Mouse (Mus musculus): Measurements from ENCODE around the gene Zfp981.
"Not testable (repeated sequence)": the region's sequence is repeated elsewhere in the genome, so short reads cannot be mapped to it uniquely, and the experiment has no call there.

Gene Zfp981

DNA sequence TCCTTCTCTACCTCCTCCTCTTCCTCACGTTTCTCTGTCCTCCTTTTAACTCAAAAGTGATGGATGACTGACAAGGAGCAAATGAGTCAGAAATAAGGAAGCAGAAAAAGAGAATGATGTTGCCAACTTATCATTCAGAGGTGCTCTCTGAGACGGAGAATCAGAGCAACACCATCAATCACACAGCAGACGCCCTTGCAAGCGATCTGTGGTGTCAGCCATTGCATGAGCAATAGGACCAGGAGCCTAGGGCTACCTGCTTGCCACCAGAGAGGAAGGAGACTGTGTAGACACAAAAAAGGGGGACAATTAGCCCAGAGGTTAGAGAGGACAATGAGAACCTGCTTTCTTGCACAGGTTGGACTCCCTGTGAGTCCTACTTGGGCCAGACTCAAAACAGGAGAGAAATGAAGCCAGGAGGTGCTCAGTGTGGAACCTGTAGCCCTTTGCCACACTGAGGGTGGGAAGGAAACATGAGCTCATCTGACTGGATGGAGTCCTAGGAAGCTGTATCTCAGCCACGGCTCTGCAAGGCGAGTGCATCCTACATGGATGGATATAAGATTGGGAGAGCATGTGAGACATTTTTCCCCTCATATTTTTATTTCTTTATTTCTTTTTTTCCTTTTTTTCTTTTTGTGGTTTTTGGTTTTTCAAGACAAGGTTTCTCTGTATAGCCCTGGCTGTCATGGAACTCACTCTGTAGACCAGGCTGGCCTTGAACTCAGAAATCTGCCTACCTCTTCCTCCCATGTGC lies 16.5 kb upstream of the Zfp981 start:
- DNase-seq (ENCODE audit: low spot score), result not testable (repeated sequence)

DNA sequence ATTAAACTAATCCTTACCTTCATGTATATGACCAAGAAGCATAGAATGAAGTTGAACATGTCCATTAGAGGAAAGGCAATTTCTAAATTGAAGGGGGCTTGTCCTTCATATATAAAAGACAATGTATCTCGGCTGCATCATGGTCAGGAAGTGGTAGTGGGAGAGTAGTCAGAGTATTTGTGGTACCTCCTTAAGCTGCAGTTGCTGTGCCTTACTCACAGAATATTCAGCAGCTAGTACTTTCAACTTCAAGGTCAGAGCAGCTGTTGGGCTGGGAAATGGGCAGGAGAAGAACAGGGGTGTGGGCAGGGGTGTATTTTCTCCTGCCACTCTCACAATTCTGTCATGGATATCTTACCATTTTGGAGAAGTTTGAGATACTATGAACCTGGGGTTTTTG lies 15.1 kb upstream of the Zfp981 start:
- not testable (repeated sequence) for DNase-seq (ENCODE audit: low spot score)

DNA sequence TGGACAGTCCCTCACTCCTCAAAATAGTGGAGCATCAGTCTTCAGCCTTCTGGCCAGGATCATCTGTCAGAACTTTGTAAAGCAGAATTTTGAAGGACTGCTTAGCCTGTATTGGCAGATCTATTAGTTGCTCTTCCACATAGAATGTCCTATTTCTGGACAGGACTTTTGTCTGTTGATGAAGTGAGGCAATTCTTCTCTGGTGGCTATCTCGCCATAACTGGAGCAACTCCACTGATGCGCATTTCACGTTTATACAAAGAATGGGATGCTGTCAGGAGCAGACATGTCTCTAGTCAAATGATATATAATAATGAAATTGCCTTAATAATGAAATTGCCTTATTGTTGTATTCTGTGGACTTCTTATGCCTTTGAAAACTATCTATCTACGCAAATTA lies 12.6 kb upstream of the Zfp981 start:
- DNase-seq (ENCODE audit: low spot score), result not testable (repeated sequence)

DNA sequence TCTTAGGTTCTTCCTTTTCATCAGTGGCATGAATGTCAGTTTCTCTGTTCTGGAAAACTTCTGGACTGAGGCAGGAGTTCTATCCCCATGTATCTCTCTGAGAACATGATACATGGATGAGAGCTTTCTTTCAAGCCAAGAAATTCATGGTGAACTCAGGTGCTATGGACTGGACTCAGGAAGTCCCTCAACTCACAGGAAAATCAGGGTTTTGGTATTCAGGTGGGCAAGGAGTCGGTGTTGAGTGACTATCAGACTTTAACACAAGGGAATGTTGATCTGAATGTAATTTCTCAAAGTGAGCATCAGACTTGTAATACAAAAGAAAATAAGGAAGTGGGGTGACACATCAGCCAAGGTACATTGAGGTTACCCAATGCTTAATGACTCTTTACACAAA lies 9.8 kb upstream of the Zfp981 start:
- DNase-seq (ENCODE audit: low spot score), result not testable (repeated sequence)

DNA sequence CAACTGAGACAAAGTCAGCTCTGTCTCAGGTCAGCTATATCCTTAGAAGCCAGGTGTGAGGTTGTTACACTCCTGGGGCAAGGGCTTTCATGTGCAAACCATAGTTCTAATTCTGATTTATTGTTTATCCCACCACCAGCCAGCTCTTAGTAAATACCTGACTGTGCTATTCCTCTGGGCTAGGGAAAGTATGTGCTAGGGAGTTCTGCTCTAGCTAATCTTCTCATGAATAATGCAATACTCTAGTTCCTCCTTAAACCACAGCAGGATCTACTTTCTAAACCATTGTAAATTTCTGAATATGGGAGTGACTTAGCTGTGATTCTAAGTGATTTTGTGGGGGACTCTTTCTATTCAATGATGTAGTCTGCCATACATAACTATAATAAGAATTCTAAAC lies 9.4 kb upstream of the Zfp981 start:
- DNase-seq (ENCODE audit: low spot score), result no peak

DNA sequence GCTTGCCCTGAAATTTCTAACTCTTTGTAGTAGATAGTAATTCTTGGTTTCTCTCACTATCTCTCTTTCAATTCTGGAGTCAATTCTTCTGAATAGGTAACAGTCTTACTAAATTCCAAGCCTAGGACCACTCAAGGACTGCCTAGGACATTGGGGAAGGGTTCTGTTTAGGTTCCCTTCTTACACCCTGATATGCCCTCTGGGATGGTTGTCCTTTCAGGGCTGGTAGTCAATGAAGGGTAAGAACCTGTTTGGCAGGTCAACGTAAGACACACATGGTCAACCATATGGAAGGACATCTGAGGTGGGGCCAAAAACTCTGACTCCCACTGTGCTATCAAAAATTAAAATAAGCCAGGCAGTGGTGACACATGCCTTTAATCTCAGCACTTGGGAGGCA lies 9.0 kb upstream of the Zfp981 start:
- DNase-seq (ENCODE audit: low spot score), result no peak

DNA sequence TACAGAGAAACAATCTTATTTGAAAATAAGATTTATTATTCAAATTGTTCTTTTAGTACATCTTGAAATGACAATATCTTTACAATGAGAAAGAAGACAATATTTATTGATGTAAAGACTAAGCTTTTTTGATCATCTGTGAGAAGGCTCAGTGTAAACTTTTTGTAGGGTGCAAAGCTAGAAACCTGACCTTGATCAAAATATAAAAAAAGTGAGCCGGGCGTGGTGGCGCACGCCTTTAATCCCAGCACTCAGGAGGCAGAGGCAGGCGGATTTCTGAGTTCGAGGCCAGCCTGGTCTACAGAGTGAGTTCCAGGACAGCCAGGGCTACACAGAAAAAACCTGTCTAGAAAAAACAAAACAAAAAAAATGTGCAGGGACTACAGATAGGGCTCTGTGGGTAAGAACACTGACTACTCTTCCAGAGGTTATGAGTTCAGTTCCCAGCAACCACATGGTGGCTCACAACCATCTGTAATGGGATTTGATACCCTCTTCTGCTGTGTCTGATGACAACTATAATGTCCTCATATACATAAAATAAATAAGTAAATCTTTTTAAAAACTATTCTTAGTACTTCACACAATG lies 8.4 kb upstream of the Zfp981 start:
- DNase-seq (ENCODE audit: low spot score), result not testable (repeated sequence)

DNA sequence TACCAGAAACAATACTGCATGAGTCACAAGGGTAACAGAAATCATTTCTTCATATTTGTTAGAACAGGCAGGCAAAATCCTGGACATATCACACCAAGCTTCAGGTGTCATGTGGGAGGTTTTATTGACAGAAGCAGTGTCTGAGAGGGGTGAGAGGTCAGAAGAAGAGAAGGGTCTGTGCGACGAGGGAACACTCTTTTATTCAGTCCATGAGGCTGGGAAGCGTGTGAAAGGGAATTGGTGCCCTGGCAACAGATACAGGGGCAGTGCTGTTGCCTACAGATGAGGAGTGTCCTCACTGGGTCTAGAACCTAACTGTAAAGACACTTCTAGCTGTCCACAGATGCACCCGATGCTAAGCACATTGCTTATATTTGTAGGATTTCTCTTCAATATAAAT lies 6.8 kb upstream of the Zfp981 start:
- DNase-seq (ENCODE audit: low spot score), result no peak

DNA sequence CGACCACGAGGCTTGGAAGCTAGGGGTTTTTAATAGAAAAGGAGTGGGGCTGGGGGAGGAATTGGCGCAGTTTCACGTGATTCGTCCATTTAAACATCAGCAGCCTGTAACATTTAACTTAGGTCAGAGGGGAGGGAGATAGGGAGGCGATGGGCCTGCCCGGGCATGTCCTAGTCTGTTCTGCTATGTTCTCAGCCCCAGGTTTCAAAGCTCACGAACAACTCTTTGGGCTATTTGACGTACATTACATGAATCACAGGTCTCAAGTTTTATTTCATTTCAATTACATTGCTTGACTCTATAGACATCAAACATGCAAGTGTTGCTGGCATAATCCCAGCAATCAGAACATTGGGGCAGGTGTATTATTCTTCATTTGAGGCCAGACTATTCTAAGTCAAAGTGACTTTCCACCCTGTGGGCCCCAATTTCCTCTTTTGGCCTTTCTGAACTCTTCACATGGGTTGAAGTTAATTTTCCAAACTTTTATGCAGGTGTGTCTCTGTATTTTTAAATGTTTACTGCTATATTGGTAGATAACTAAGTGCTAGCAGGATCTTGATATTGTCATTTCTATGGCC lies 4.0 kb upstream of the Zfp981 start:
- DNase-seq (ENCODE audit: low spot score), result not testable (repeated sequence)

DNA sequence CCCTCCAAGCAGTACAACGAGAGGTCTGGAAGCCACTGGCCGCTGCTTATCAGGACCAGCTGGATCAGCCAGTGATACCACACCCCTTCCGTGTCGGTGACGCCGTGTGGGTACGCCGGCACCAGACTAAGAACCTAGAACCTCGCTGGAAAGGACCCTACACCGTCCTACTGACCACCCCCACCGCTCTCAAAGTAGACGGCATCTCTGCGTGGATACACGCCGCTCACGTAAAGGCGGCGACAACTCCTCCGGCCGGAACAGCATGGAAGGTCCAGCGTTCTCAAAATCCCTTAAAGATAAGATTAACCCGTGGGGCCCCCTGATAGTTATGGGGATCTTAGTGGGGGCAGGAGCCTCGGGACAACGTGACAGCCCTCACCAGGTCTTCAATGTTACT lies 7.2 kb downstream of the Zfp981 start:
- not testable (repeated sequence) for DNase-seq (ENCODE audit: low spot score)

DNA sequence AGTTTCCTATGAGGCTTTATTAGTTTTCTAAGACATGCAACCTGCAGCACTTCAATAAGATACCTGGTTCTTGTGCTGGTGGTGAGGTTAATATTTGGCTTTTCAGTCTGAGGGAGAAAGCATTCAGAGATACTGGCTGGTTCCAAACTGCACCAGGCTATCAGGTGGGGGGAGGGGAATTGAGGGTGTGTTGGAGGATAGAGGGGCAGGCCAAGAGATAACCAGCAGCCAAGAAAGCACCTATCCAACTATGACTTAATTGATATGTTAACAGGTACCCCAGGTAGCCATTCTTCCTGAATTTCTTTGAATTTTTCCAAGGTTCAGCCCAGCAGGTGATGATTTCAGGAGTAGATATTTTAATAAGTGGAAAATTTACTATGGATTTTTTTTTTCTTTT lies 10.0 kb downstream of the Zfp981 start:
- not testable (repeated sequence) for DNase-seq (ENCODE audit: low spot score)

DNA sequence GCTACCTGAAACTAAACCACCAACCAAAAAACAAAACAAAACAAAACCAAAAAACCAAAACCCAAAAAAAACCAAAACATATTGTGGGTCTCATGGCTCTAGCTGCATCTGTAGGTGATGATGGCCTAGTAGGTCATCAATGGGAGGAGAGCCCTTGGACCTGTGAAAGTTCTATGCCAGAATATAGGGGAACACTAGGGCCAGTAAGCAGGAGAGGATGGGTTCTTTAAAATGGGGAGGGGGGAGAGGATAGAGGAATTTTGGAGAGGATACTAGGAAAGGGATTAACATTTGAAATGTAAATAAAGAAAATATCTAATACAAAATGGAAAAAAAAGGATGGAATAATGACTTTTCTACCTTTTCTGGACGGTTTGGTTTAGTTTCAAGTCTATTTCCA lies 14.6 kb downstream of the Zfp981 start:
- DNase-seq (ENCODE audit: low spot score), result no peak

DNA sequence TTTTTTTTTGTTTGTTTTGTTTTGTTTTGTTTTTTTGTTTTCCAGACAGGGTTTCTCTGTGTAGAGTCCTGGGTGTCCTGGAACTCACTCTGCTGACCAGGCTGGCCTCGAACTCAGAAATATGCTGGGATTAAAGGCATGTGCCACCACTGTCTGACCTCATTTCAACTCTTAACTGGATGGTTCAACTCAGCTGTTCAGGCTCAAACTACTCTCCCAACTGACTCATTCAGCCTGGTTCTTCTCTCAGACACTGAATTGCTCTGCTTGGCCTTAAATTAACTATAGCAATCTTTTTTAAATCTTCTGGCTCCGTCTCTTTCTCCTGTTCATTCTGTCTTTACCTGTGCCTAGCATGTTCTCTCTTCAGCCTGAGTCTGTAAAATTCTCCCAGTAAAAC lies 15.3 kb downstream of the Zfp981 start:
- DNase-seq (ENCODE audit: low spot score), result not testable (repeated sequence)

DNA sequence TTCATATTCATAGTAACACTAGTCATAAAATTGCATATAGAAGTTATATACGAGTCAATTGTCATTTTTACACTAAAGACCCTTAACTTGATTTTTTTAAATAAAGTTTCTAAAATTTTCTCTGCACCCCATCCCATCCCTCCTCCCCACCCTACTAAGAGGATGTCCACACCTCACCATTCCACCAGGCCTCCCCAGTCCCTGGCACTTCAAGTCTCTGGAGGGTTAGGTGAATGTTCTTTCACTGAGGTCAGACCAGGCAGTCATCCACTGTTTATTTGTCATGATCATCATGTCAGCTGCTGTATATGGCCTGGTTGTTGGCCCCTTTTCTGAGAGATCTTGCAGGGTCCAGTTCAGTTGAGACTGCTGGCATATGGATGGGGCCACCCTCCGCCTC lies 18.9 kb downstream of the Zfp981 start:
- DNase-seq (ENCODE audit: low spot score), result no peak

DNA sequence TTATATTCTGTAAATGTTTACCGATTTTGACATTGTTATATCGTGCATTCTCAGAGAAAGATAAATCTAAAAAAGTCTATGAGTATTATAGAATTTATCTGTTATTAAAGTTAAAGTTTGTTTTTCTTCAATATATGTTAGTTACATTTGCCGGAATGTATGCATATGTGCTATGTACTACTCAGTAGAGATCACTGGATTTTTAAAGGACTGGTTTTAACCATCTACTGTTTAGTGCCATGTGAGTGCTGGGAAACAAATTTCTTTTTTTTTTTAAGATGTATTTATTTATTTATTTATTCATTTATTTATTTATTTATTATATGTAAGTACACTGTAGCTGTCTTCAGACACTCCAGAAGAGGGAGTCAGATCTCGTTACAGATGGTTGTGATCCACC lies 32.7 kb downstream of the Zfp981 start:
- DNase-seq (ENCODE audit: low spot score), result no peak

DNA sequence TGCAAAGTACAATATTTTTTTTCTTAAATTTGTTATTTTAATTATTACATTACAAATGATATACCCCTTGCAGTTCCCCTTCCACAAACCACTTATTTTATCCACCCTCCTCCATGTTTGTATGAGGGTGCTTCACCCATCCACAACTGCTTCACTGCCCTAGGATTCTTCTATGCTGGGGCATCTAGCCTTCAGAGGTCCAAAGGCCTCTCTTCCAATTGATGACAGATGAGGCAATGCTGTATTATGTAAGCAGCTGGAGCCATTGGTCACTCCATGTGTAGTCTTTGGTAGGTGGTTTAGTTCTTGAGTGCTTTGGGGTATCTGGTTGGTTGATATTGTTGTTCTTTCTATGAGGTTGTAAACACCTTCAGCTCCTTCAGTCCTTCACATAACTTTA lies 34.1 kb downstream of the Zfp981 start:
- DNase-seq (ENCODE audit: low spot score), result no peak

DNA sequence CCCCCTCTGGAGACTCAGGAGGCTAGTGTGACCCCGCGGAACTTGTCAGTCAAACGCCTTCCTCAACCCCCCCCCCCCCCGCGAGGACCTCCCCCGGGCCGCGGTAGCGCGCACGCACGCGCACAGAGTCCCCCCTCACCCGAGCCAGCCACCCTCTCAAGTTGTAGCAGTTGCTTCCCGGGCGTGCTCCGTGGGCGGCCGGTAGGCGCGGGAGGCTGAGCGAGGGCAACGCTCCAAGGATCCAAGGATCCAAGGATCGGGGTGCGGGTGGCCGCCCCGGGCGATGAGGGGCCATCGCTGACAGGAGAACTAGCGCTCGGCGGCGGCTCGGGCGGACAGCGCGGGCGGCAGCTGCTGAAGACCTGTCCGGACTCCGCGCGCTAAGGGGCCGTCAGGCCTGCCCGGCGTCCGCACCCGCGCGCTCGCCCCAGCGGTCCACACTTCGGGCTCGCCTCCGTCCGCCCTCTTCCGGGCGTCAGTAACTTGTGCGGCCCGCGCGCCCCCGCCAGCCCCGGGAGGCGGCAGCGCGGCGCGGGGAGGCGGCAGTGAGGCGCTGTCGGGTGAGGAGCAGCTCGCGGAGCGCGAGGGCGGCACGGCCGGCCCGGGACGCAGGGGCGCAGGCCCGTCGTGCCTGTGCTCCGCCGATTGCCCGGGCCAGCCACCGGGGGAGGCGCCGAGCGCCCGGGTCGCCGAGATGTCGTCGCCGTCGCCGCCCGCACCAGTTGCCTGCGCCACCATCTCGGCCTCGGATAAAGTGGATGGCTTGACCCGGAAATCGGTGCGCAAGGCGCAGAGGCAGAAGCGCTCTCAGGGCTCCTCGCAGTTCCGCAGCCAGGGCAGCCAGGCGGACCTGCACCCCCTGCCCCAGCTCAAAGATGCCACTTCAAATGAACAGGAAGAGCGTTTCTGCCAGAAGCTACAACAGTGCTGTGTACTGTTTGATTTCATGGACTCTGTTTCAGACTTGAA lies 78.4 kb downstream of the Zfp981 start:
- not testable (repeated sequence) for DNase-seq (ENCODE audit: low spot score)

All from left cerebral cortex, adult 11 months (tissue).